Mouse (Mus musculus) layer of hippocampus, adult 11-12 months (tissue): Measurements from ENCODE around the gene Hsph1.
A peak's percentile ranks its signal among the peaks of the same experiment; 100 is the strongest.

Experiments
- DNase-seq: peaks from one replicate; pipeline ENCODE4 v3.0.0; 2022; ENCODE audit warnings: low spot score

Hsph1 gene

GRCm38 (mm10) chr5:149588814-149589534 is 47.2 kb downstream of the Hsph1 start:
- no peak for DNase-seq

- no peak for DNase-seq
These were observed 48.8 kb downstream of the Hsph1 start for GRCm38 (mm10) chr5:149587327-149587895.

DNA sequence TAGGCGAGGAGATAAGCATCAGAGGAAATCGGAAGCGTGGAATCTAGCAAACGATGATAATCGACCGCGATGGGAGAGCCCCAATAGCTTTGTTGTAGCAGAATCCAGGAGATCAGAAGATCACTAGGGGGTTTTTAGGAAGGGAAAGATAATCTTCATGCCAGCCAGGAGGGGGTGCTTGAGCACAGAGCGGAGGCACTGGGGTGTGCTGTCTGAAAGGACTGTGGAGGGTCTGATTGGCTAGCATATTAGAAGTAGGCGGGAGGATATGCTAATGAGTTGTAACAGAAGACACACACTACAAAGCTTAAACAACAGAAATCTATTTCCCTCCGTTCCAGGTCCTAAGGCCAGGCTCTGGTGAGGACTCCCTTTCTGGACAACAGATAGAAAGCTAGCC is 50.3 kb downstream of the Hsph1 start:
- no peak for DNase-seq

DNA sequence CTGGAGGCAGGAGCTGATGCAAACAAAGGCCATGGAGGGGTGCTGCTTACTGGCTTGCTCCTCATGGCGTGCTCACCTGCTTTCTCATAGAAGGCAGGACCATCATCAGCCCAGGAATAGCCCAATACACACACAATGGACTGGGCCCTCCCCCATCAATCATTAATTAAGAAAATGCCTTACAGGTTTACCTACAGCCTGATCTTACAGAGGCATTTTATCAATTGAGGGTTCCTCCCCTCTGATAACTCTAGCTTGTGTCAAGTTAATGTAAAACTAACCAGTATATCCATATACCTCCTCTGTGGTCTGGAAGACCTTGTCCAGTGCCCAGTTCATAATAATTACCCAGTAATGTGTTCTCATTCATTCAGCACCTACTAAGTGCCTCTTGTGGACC is 50.9 kb downstream of the Hsph1 start:
- DNase-seq, result no peak

GRCm38 (mm10) chr5:149584154-149584655 is 52.0 kb downstream of the Hsph1 start:
- DNase-seq, result no peak

GRCm38 (mm10) chr5:149583507-149583906 is 52.7 kb downstream of the Hsph1 start:
- DNase-seq, result no peak

DNA sequence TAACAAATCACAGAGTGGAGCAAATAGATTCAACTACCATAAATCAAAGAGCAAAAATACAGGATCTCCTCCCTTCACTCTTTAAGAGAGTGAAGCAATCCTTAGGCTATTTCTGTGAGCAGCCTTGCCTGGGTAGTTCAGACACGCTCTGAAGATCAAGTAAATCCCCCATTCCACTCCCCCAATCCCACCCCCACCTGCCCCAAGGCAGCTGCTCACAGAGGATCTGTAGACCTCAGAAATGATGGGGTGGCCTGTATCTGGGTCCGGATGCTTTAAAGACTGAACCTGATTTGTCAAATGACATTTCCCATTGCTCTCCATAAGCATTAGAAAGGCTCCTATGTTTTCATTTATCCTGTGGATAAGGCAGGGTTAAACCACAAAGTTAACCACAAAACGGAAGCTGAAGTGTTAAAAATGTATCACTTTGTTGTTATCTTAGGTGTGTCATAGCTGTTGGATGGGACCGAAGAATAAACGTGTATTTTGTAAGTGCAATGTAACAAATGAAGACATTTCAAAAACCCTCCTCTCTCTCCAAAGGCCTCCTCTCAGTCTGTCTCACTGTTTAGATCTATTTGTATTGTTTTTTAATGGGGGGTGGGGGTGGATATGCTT is 53.4 kb downstream of the Hsph1 start:
- DNase-seq, result no peak

- no peak for DNase-seq
These were observed 58.7 kb downstream of the Hsph1 start for GRCm38 (mm10) chr5:149577449-149577848.

GRCm38 (mm10) chr5:149576977-149577376 is 59.2 kb downstream of the Hsph1 start:
- DNase-seq, result no peak

- no peak for DNase-seq
These were observed 67.2 kb downstream of the Hsph1 start for GRCm38 (mm10) chr5:149568993-149569392.

DNA sequence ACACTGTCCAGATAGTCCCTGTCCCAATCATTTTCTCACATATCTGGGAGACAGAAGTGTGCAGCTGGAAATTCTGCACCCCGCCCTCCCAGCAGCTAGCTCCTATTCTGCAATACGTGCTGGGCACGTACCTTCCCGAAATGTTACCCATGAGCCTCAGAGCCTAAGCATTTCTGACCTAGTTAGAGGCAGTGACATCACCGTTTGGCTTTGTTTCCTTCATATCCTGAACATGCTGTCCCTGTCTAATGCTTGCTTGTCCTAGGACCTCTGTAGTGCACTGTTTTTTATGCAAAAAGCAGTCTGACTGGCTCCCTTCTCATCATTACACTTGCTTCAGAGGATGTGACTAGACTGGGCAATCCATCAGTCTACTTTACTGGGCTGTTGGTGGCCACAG is 69.2 kb downstream of the Hsph1 start:
- DNase-seq, result peak; percentile 41

DNA sequence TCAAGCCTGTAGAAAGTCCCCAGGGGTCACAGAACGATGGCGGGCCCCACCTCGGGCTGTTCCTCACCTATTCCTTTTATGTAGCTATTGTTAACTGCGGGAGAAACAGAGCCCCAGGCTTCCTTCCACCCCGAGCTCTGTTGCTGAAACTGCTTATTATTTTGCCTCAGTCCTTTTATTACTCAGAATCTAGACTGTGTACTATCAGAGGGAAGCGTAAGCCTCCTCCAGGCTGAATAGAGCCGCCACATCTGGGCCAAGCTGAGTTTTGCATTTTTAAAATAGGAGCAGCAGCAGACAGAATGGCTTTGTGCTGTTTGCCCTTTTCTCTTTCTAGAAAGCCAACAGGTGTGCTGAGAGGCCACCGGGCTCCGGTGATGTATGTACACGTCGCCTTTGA is 70.2 kb downstream of the Hsph1 start:
- no peak for DNase-seq
